In the genomic region with DNA sequence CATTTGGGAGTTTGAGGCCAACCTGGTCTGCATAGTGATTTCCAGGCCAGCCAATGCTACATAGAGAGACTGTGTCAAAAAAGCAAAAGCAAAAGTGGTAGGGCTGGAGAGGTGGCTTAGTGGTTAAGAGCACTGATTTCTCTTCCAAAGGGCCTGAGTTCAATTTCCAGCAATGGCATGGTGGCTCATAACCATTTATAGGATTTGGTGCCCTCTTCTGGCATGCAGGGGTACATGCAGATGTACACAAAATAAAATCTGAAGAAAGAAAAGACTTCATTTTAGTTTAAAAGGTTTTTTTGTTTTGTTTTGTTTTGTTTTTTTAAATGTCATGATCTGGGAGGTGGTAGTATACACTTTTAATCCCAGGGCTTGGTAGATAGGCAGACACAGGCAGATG, we compare ENCODE assay signal across 11 mouse cellular contexts. TPM values are rescaled to one million over a fixed set of nuclear protein-coding genes. Genes with fewer than 3 reads are reported as not detected.
A peak's percentile ranks its signal among the peaks of the same experiment; 100 is the strongest.
DNase-seq lines count a peak whose midpoint lies in the region; ATAC-seq and TF ChIP-seq lines count a peak whose summit lies in the region.
"Had no signal": no experiment of that assay in that cellular context is flagged by ENCODE, and none has a peak within 500 bp of the region (broad histone marks: within the 10 kb centered on the region; RNA-seq: fewer than 3 reads in every experiment).

No protein-coding gene starts in this region.

- no peak overlapping the region for H3K9ac ChIP-seq in kidney, postnatal 0 days (ENCODE audit: low read depth, low read length)
- H3K9ac ChIP-seq: kidney, embryonic 15.5 days; limb, embryonic 15.5 days had no signal

- DNase-seq in kidney, postnatal 0 days (ENCODE audit: low spot score): peak; percentile 73
- no peak for DNase-seq in kidney, adult 9 months
- peak; percentile 56 for DNase-seq in A20 (ENCODE audit: low read depth, low spot score)
- no peak for DNase-seq in urinary bladder, postnatal 4 days (ENCODE audit: low spot score in 2 of 2)
- DNase-seq in right cerebral cortex, postnatal 4 days: no peak
- no peak for DNase-seq in gastrocnemius, postnatal 10 days

- peak; percentile 87 for TF ChIP-seq CTCF in kidney, postnatal 0 days (IDR thresholded peaks at IDR 0.05; ENCODE audit: low read depth)
- peak; percentile 47; the same call in 1 of the 2 replicates for TF ChIP-seq CTCF in cortical plate, adult 2 months (IDR thresholded peaks at IDR 0.05; ENCODE audit: extremely low read depth, insufficient read depth, low read length)

- H3K36me3 ChIP-seq in kidney, postnatal 0 days (ENCODE audit: insufficient read depth, low read length): no peaks in the 10 kb centered on the region
- H3K36me3 ChIP-seq: kidney, embryonic 15.5 days; limb, embryonic 15.5 days had no signal

- H3K9me3 ChIP-seq in kidney, postnatal 0 days (replicated peaks; ENCODE audit: low read length): no peaks in the 10 kb centered on the region
- H3K9me3 ChIP-seq: kidney, embryonic 15.5 days; limb, embryonic 15.5 days had no signal

- H3K27me3 ChIP-seq in kidney, postnatal 0 days (ENCODE audit: insufficient read depth, low read length): no peaks in the 10 kb centered on the region
- H3K27me3 ChIP-seq: limb, embryonic 15.5 days had no signal

- H3K4me3 ChIP-seq in kidney, postnatal 0 days (replicated peaks; ENCODE audit: low read depth, low read length): no peak overlapping the region
- no peak overlapping the region for H3K4me3 ChIP-seq in cortical plate, adult 2 months (ENCODE audit: insufficient read depth, low read length)
- H3K4me3 ChIP-seq: kidney, embryonic 15.5 days; limb, embryonic 15.5 days; myocyte had no signal

- H3K4me2 ChIP-seq in kidney, postnatal 0 days (ENCODE audit: low read length): no peak overlapping the region
- H3K4me2 ChIP-seq: kidney, embryonic 15.5 days; limb, embryonic 15.5 days had no signal

- ATAC-seq in kidney, postnatal 0 days (replicated peaks; ENCODE audit: low FRiP score, low read depth): no peak
- ATAC-seq in CD4-positive, CD25-positive, alpha-beta regulatory T cell, adult 4 months: peak; percentile 26

- H3K27ac ChIP-seq in kidney, postnatal 0 days: no peak overlapping the region
- H3K27ac ChIP-seq in cortical plate, adult 2 months (ENCODE audit: insufficient read depth, low read length): no peak overlapping the region
- H3K27ac ChIP-seq: kidney, embryonic 15.5 days; limb, embryonic 15.5 days had no signal

- no peak for TF ChIP-seq POLR2A in cortical plate, adult 2 months (IDR thresholded peaks at IDR 0.05; ENCODE audit: extremely low read depth, insufficient read depth, low read length)

- no peaks in the 10 kb centered on the region for H3K4me1 ChIP-seq in kidney, postnatal 0 days (replicated peaks; ENCODE audit: insufficient read depth, low read length)
- peaks cover 2% of the 10 kb centered on the region; the same call in 1 of the 2 replicates for H3K4me1 ChIP-seq in cortical plate, adult 2 months (ENCODE audit: control insufficient read depth, insufficient read depth, low read length)

RNA-seq across cellular contexts. Expression of a gene that starts 4.2 kb away (rescaled TPM):
- 151 and 159 TPM in 2 replicates for polyA plus RNA-seq in kidney, postnatal 0 days (2015; fragmentation: Nextera tagmentation; extraction: Ambion mirVana)
- 100 to 1,000 TPM; 153 to 164 TPM for polyA plus RNA-seq in CD4-positive, CD25-positive, alpha-beta regulatory T cell, adult 4 months (2017; shearing (Covaris generic))
- polyA plus RNA-seq in cortical plate, adult 2 months (2012; rRNA removed): 131 and 138 TPM in 2 replicates
- 10 to 100 TPM; 50.8 to 51.4 TPM for total RNA-seq in gastrocnemius, postnatal 10 days (2021)

RNA-seq across cellular contexts. Expression of a gene that starts 6.3 kb away (rescaled TPM):
- polyA plus RNA-seq in kidney, postnatal 0 days (2015; fragmentation: Nextera tagmentation; extraction: Ambion mirVana): 9.1 and 12.1 TPM in 2 replicates
- polyA plus RNA-seq in CD4-positive, CD25-positive, alpha-beta regulatory T cell, adult 4 months (2017; shearing (Covaris generic)): 1 to 10 TPM in 1 of 2 experiments, under 1 TPM in 1; 0.59 to 1.4 TPM
- polyA plus RNA-seq in cortical plate, adult 2 months (2012; rRNA removed): 42.8 and 45.8 TPM in 2 replicates
- total RNA-seq in gastrocnemius, postnatal 10 days (2021): 1 to 10 TPM; 5.8 to 7.9 TPM

RNA-seq across cellular contexts. Expression of a gene that starts 31.4 kb away (rescaled TPM):
- 19.6 and 21.0 TPM in 2 replicates for polyA plus RNA-seq in kidney, postnatal 0 days (2015; fragmentation: Nextera tagmentation; extraction: Ambion mirVana)
- polyA plus RNA-seq in CD4-positive, CD25-positive, alpha-beta regulatory T cell, adult 4 months (2017; shearing (Covaris generic)): 1 to 10 TPM; 4.8 to 5.1 TPM
- polyA plus RNA-seq in cortical plate, adult 2 months (2012; rRNA removed): 153 and 169 TPM in 2 replicates
- total RNA-seq in gastrocnemius, postnatal 10 days (2021): 10 to 100 TPM; 13.2 to 16.8 TPM

RNA-seq across cellular contexts. Expression of a gene that starts 34.2 kb away (rescaled TPM):
- 0.47 and 0.68 TPM in 2 replicates for polyA plus RNA-seq in kidney, postnatal 0 days (2015; fragmentation: Nextera tagmentation; extraction: Ambion mirVana)
- polyA plus RNA-seq in CD4-positive, CD25-positive, alpha-beta regulatory T cell, adult 4 months (2017; shearing (Covaris generic)): under 1 TPM in 1 of 2 experiments, not detected in 1; 0.24 TPM
- 68.5 and 70.6 TPM in 2 replicates for polyA plus RNA-seq in cortical plate, adult 2 months (2012; rRNA removed)
- 1 to 10 TPM in 1 of 2 experiments, under 1 TPM in 1; 0.49 to 1.0 TPM for total RNA-seq in gastrocnemius, postnatal 10 days (2021)

RNA-seq across cellular contexts. Expression of a gene that starts 47.2 kb away (rescaled TPM):
- polyA plus RNA-seq in kidney, postnatal 0 days (2015; fragmentation: Nextera tagmentation; extraction: Ambion mirVana): 77.2 and 80.3 TPM in 2 replicates
- not detected for polyA plus RNA-seq in CD4-positive, CD25-positive, alpha-beta regulatory T cell, adult 4 months (2017; shearing (Covaris generic))
- 5.9 and 6.0 TPM in 2 replicates for polyA plus RNA-seq in cortical plate, adult 2 months (2012; rRNA removed)
- 10 to 100 TPM; 18.3 to 22.2 TPM for total RNA-seq in gastrocnemius, postnatal 10 days (2021)

Comparison
In these comparisons a context has a peak if more than half of its experiments do, and no peak if none do; other contexts are left out.
1. DNase-seq: peak in kidney, postnatal 0 days (single experiment) and A20 (single experiment); none in kidney, adult 9 months (single experiment), urinary bladder, postnatal 4 days (0 of 2), right cerebral cortex, postnatal 4 days (single experiment) and gastrocnemius, postnatal 10 days (single experiment).